Mouse (Mus musculus): ENCODE results near the gene Pax7.

- TF ChIP-seq POLR2A (IDR thresholded peaks at IDR 0.05; ENCODE audit: borderline replicate concordance, control insufficient read depth, low read depth, low read length) (no peak), CTCF (IDR thresholded peaks at IDR 0.05; ENCODE audit: control insufficient read depth, insufficient read depth, low read length) (no peak)
These were observed 5.6 kb downstream of the Pax7 start for GRCm38 (mm10) chr4:139827501-139828282.

Measured in bone marrow, adult 2 months (tissue).